Mouse (Mus musculus) spleen, adult 2 months (tissue): ENCODE measurements around the gene Ccdc148.

Experiments used
- CTCF ChIP-seq: fragments of 200-500 bp; IDR thresholded peaks from 2 replicates; pipeline ENCODE4 v1.5.1; 2011; ENCODE audit warnings: mild to moderate bottlenecking, inconsistent platforms; ENCODE audit not compliant: insufficient read depth, insufficient read length, insufficient replicate concordance; ENCODE audit errors: extremely low read depth
- POLR2A ChIP-seq: fragments of 200-500 bp; IDR thresholded peaks from 2 replicates; pipeline ENCODE4 v1.6.1; 2011; ENCODE audit warnings: low read depth, low read length, inconsistent platforms

DNA sequence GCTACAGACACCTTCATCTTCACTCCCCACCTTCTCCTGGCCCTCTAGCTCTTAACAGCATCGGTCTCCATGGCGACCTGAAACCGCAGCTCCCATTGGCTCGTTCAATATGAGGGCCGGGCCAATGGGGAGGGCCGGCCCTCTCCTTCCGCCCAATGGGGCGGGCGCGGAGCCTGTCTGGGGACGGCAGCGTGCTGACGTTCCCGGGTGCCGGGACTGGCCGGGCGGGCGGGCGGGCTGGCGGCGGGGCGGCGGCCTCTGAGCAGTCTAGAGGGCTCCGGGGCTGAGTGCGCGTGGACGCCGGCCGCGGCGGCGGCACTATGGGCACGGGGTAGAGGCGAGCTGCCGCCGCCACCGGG is at the start of gene Ccdc148, which contains the start of gene Pkp4:
- TF ChIP-seq CTCF (no peak), POLR2A (no peak)
